Mouse (Mus musculus) urinary bladder, postnatal 36 days (tissue): ENCODE results near the gene Kcnq5.
A peak's percentile ranks its signal among the peaks of the same experiment; 100 is the strongest.
"Not testable (repeated sequence)": the region's sequence is repeated elsewhere in the genome, so short reads cannot be mapped to it uniquely, and the experiment has no call there.

Source experiments
- DNase-seq, 2 experiments: peaks; one replicate each; pipeline ENCODE4 v3.0.0; 2022; ENCODE audit warnings: low spot score in 2 of 2, mixed read lengths in 1 of 2

The Kcnq5 gene

GRCm38 (mm10) chr1:21838534-21838933 is 123.2 kb downstream of the Kcnq5 start:
- no peak for DNase-seq

GRCm38 (mm10) chr1:21837387-21837786 is 124.4 kb downstream of the Kcnq5 start:
- DNase-seq: no peak

- DNase-seq: no peak
Observed at GRCm38 (mm10) chr1:21836337-21836736, 125.4 kb downstream of the Kcnq5 start.

GRCm38 (mm10) chr1:21829909-21830455 is 131.8 kb downstream of the Kcnq5 start:
- DNase-seq: no peak

- DNase-seq: no peak
Observed at GRCm38 (mm10) chr1:21820066-21820630, 141.6 kb downstream of the Kcnq5 start.

GRCm38 (mm10) chr1:21805064-21805463 is 156.7 kb downstream of the Kcnq5 start:
- DNase-seq: no peak

GRCm38 (mm10) chr1:21804477-21804866 is 157.3 kb downstream of the Kcnq5 start:
- DNase-seq: no peak

- no peak for DNase-seq
Observed at GRCm38 (mm10) chr1:21803751-21804476, 157.8 kb downstream of the Kcnq5 start.

- no peak for DNase-seq
Observed at GRCm38 (mm10) chr1:21780746-21781145, 181.0 kb downstream of the Kcnq5 start.

GRCm38 (mm10) chr1:21777560-21777959 is 184.2 kb downstream of the Kcnq5 start:
- DNase-seq: no peak

GRCm38 (mm10) chr1:21773931-21774330 is 187.8 kb downstream of the Kcnq5 start:
- DNase-seq: peak; percentile 5 to 14

- DNase-seq: no peak
Observed at GRCm38 (mm10) chr1:21770494-21770893, 191.2 kb downstream of the Kcnq5 start.

- DNase-seq: no peak
Observed at GRCm38 (mm10) chr1:21749297-21749696, 212.4 kb downstream of the Kcnq5 start.

GRCm38 (mm10) chr1:21729131-21729530 is 232.6 kb downstream of the Kcnq5 start:
- no peak for DNase-seq

GRCm38 (mm10) chr1:21723231-21723630 is 238.5 kb downstream of the Kcnq5 start:
- not testable (repeated sequence) for DNase-seq

- no peak for DNase-seq
Observed at GRCm38 (mm10) chr1:21721246-21721645, 240.5 kb downstream of the Kcnq5 start.

GRCm38 (mm10) chr1:21714816-21715215 is 246.9 kb downstream of the Kcnq5 start:
- no peak for DNase-seq

- DNase-seq: no peak
Observed at GRCm38 (mm10) chr1:21712711-21713110, 249.0 kb downstream of the Kcnq5 start.

- DNase-seq: no peak
Observed at GRCm38 (mm10) chr1:21690458-21690857, 271.3 kb downstream of the Kcnq5 start.

- no peak for DNase-seq
Observed at GRCm38 (mm10) chr1:21688918-21689317, 272.8 kb downstream of the Kcnq5 start.

- DNase-seq: no peak
Observed at GRCm38 (mm10) chr1:21684444-21684843, 277.3 kb downstream of the Kcnq5 start.

GRCm38 (mm10) chr1:21676805-21677204 is 284.9 kb downstream of the Kcnq5 start:
- DNase-seq: no peak

GRCm38 (mm10) chr1:21660840-21661239 is 300.9 kb downstream of the Kcnq5 start:
- no peak for DNase-seq
